Mouse (Mus musculus): ENCODE measurements at regions not wholly inside any gene's neighbourhood (a gene's known extent, or its start where the extent isn't known, plus 50 kb on each side); places are given as distances from the start of the nearest gene placed in this dataset.

DNA sequence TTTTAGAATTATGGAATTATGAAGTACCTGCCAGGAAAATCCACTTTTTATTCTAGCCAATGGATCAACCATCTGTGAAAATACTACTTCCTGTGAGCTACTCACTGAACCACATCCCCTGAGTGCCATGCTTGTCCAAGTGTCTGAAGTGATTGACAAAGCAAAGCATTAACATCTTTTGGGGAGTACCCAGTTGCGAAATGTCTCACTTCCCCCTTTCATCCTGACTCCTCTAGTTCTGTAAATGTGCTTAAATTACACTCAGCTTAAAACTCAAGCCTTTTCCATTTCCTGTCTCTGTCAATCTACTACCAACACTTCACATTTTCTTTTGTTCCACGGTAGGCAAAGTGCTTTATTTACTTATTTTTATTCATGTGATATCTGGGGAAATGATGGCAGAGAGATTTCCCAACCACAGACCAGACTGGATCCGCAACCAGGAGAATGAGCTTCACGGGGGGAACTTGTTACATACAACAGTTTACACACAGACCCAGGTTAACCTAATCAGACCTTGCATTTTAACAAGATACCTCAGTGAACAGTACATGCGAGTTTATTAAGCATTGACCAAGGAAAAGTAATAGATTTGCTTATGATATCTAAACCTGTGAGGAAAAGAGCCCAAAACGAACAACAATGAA lies 726.1 kb upstream of the Cited2 start:
- 38% methylated on average over 6 of the region's 6 CpGs for WGBS
- no peak overlapping the region for H3K27ac ChIP-seq (ENCODE audit: insufficient read depth, low read length)
- H3K4me3 ChIP-seq (ENCODE audit: extremely low read depth, insufficient read depth, insufficient read length): no peak overlapping the region
- H3K27me3 ChIP-seq (ENCODE audit: control insufficient read depth, insufficient read depth, low read length): no peaks in the 10 kb centered on the region
- no peaks in the 10 kb centered on the region for H3K4me1 ChIP-seq (ENCODE audit: control insufficient read depth, insufficient read depth, insufficient read length)
- TF ChIP-seq CTCF (IDR thresholded peaks at IDR 0.05; ENCODE audit: extremely low read depth, insufficient read depth, insufficient read length, insufficient replicate concordance) (no peak), POLR2A (IDR thresholded peaks at IDR 0.05; ENCODE audit: low read depth, low read length) (no peak)
- DNase-seq (ENCODE audit: low read depth in 1 of 2, low spot score in 2 of 2): peak; percentile 3 to 39
- no peaks in the 10 kb centered on the region for H3K36me3 ChIP-seq (ENCODE audit: control insufficient read depth, insufficient read depth, low read length)

DNA sequence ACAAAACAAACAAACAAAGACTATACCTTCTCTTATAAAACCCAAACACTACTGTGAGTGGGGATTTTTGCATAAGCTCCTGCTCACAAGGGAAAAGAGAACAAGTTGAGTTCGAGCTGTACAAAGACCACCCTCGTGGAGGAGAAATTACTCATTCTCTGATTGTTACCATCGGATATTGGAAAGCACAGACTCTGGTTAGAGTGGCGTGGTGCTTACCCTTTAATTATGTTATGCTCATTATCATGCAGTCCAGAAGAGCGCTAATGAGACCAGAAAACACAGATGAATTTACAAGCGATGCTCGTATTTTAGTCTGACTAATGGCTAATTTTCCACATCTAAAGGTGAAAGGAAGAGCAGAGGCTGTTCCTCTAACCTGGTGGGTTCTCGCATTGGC lies 721.7 kb upstream of the Cited2 start:
- H3K27me3 ChIP-seq (ENCODE audit: control insufficient read depth, insufficient read depth, low read length): no peaks in the 10 kb centered on the region
- H3K27ac ChIP-seq (ENCODE audit: insufficient read depth, low read length): no peak overlapping the region
- H3K4me1 ChIP-seq (ENCODE audit: control insufficient read depth, insufficient read depth, insufficient read length): no peaks in the 10 kb centered on the region
- 92% methylated on average over 8 of the region's 8 CpGs for WGBS
- no peak for DNase-seq (ENCODE audit: low read depth in 1 of 2, low spot score in 2 of 2)
- no peaks in the 10 kb centered on the region for H3K36me3 ChIP-seq (ENCODE audit: control insufficient read depth, insufficient read depth, low read length)
- H3K4me3 ChIP-seq (ENCODE audit: extremely low read depth, insufficient read depth, insufficient read length): no peak overlapping the region
- TF ChIP-seq POLR2A (IDR thresholded peaks at IDR 0.05; ENCODE audit: low read depth, low read length): no peak
- no peak for TF ChIP-seq CTCF (IDR thresholded peaks at IDR 0.05; ENCODE audit: extremely low read depth, insufficient read depth, insufficient read length, insufficient replicate concordance)

DNA sequence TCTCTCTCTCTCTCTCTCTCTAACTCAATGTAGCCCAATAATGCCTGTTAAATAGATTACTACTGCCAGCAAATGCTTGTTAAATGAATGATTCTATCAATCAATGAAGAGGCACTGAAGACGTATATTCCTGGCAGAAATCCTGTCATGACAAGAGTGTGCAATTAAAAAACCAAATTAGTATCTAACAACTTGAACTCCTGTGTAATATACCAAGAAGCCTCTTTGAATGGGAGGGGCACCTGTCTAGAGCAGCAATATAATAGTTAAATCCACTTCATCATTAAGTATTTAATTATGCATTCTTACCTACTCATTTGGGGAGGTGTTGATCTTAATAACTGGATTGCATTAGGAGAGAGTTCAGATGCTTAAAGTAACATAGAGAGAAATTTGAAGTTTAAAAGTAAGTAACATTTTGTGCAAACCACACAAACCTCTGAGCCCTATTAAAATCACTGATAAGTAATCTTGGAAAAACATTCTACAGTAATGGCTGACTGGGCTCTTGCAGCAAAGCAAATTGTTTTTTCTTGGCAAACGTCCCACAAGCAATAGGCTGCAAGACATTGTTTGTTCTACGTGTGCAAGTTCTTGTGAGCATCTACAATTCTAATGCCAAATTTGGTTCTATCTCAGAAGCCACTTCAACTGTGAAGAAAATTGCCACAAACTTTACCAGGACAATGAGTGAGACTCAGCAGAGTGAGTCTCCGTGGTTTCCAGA lies 719.7 kb upstream of the Cited2 start:
- H3K27me3 ChIP-seq (ENCODE audit: control insufficient read depth, insufficient read depth, low read length): no peaks in the 10 kb centered on the region
- H3K4me3 ChIP-seq (ENCODE audit: extremely low read depth, insufficient read depth, insufficient read length): no peak overlapping the region
- no peak for TF ChIP-seq POLR2A (IDR thresholded peaks at IDR 0.05; ENCODE audit: low read depth, low read length)
- TF ChIP-seq CTCF (IDR thresholded peaks at IDR 0.05; ENCODE audit: extremely low read depth, insufficient read depth, insufficient read length, insufficient replicate concordance): no peak
- H3K4me1 ChIP-seq (ENCODE audit: control insufficient read depth, insufficient read depth, insufficient read length): no peaks in the 10 kb centered on the region
- no peak overlapping the region for H3K27ac ChIP-seq (ENCODE audit: insufficient read depth, low read length)
- DNase-seq (ENCODE audit: low read depth in 1 of 2, low spot score in 2 of 2): no peak
- H3K36me3 ChIP-seq (ENCODE audit: control insufficient read depth, insufficient read depth, low read length): no peaks in the 10 kb centered on the region
- 82% methylated on average over 4 of the region's 4 CpGs for whole genome bisulfite sequencing

DNA sequence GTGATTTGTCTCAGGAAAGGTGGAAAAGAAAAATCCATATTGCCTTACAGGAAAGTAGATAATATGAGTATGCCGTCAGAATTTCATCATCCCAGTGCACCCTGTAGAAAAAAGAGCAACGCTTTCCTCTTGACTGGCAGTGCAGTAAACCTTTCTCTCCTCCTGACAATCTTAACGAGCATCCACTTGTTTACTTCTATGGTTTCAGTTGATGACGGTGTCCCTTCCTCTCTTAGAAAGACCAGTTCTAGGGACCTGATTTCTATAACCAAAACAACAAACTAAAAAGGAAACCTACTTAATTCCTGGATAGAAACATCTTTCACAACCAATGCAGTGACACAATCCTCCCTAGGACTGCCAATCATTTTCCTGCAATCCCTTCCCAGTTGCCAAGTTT lies 714.3 kb upstream of the Cited2 start:
- Histone ChIP-seq H3K36me3 (ENCODE audit: control insufficient read depth, insufficient read depth, low read length) (no peaks in the 10 kb centered on the region), H3K27me3 (ENCODE audit: control insufficient read depth, insufficient read depth, low read length) (no peaks in the 10 kb centered on the region), H3K4me1 (ENCODE audit: control insufficient read depth, insufficient read depth, insufficient read length) (no peaks in the 10 kb centered on the region), H3K27ac (ENCODE audit: insufficient read depth, low read length) (no peak overlapping the region), H3K4me3 (ENCODE audit: extremely low read depth, insufficient read depth, insufficient read length) (no peak overlapping the region)
- WGBS: 88% methylated on average over 4 of the region's 4 CpGs
- no peak for TF ChIP-seq POLR2A (IDR thresholded peaks at IDR 0.05; ENCODE audit: low read depth, low read length)
- no peak for TF ChIP-seq CTCF (IDR thresholded peaks at IDR 0.05; ENCODE audit: extremely low read depth, insufficient read depth, insufficient read length, insufficient replicate concordance)
- DNase-seq (ENCODE audit: low read depth in 1 of 2, low spot score in 2 of 2): no peak

DNA sequence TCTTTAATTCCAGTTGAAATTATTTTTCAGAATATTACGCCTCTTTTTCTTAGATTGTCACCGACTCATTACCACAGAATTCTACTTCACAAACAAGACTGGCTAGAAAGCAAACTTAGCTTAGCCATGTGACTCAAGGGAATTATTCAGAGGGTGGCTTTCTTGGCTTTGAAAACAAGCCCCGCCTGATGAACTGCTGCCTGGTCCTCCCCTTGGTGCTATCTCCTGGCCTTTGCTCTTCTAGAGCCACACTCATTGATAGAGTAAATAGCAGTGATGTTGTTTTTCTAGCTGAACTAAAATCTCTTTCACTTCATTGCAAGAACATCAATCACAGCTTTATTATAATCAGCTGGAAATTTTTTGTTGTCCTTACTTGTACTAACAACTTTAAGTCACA lies 713.0 kb upstream of the Cited2 start:
- Histone ChIP-seq H3K4me1 (ENCODE audit: control insufficient read depth, insufficient read depth, insufficient read length) (no peaks in the 10 kb centered on the region), H3K36me3 (ENCODE audit: control insufficient read depth, insufficient read depth, low read length) (no peaks in the 10 kb centered on the region), H3K27me3 (ENCODE audit: control insufficient read depth, insufficient read depth, low read length) (no peaks in the 10 kb centered on the region), H3K27ac (ENCODE audit: insufficient read depth, low read length) (no peak overlapping the region), H3K4me3 (ENCODE audit: extremely low read depth, insufficient read depth, insufficient read length) (no peak overlapping the region)
- DNase-seq (ENCODE audit: low read depth in 1 of 2, low spot score in 2 of 2): no peak
- TF ChIP-seq POLR2A (IDR thresholded peaks at IDR 0.05; ENCODE audit: low read depth, low read length) (no peak), CTCF (IDR thresholded peaks at IDR 0.05; ENCODE audit: extremely low read depth, insufficient read depth, insufficient read length, insufficient replicate concordance) (no peak)
- 90% methylated on average over 3 of the region's 3 CpGs for WGBS

DNA sequence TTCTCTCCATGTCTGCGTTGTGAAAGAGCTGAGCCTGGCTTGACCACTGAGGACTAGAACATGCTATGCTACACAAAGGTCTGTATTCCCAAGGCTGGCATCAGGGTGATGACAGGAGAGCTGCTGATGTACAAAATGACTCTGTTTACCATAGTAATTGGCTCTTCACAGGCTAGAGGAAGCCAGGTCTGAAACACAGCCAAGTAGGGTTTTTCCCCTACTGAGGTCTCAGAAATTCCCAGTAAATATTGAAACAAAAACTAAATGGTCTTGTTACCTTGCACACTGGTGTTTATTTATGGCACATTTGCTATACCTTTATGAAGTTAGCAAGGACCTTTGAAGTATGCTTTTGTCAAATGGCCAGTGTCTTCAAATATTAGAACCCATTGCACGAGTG lies 711.1 kb upstream of the Cited2 start:
- H3K36me3 ChIP-seq (ENCODE audit: control insufficient read depth, insufficient read depth, low read length): no peaks in the 10 kb centered on the region
- no peaks in the 10 kb centered on the region for H3K27me3 ChIP-seq (ENCODE audit: control insufficient read depth, insufficient read depth, low read length)
- no peaks in the 10 kb centered on the region for H3K4me1 ChIP-seq (ENCODE audit: control insufficient read depth, insufficient read depth, insufficient read length)
- WGBS: 87% methylated on average over 2 of the region's 2 CpGs
- no peak for TF ChIP-seq CTCF (IDR thresholded peaks at IDR 0.05; ENCODE audit: extremely low read depth, insufficient read depth, insufficient read length, insufficient replicate concordance)
- no peak overlapping the region for H3K4me3 ChIP-seq (ENCODE audit: extremely low read depth, insufficient read depth, insufficient read length)
- no peak for DNase-seq (ENCODE audit: low read depth in 1 of 2, low spot score in 2 of 2)
- no peak overlapping the region for H3K27ac ChIP-seq (ENCODE audit: insufficient read depth, low read length)

DNA sequence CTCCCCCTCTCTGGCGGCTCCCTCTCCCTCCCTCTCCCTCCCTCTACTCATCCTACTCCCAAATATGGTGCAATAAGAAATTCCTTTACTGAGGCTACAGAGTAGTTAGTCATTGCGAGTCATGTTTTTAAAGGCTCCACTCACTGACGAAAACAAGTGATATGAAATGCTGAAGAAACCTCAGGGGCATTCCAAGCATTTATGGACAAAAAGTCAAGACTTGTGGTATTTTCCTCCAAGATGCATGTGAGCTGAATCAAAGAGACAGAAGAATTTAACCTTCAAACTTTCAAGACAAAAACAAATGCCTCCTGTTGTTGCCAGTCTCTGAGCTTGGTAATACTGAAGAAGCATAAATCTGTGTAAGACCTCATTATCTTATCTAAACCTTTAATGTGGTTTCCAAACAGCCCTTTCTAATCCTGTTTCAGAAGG lies 710.5 kb upstream of the Cited2 start:
- DNase-seq (ENCODE audit: low read depth in 1 of 2, low spot score in 2 of 2): no peak
- H3K27me3 ChIP-seq (ENCODE audit: control insufficient read depth, insufficient read depth, low read length): no peaks in the 10 kb centered on the region
- H3K4me3 ChIP-seq (ENCODE audit: extremely low read depth, insufficient read depth, insufficient read length): no peak overlapping the region
- no peaks in the 10 kb centered on the region for H3K4me1 ChIP-seq (ENCODE audit: control insufficient read depth, insufficient read depth, insufficient read length)
- WGBS: 88% methylated on average over 3 of the region's 3 CpGs
- H3K27ac ChIP-seq (ENCODE audit: insufficient read depth, low read length): no peak overlapping the region
- H3K36me3 ChIP-seq (ENCODE audit: control insufficient read depth, insufficient read depth, low read length): no peaks in the 10 kb centered on the region
- no peak for TF ChIP-seq CTCF (IDR thresholded peaks at IDR 0.05; ENCODE audit: extremely low read depth, insufficient read depth, insufficient read length, insufficient replicate concordance)
- TF ChIP-seq POLR2A (IDR thresholded peaks at IDR 0.05; ENCODE audit: low read depth, low read length): no peak

Measured in spleen, adult 2 months (tissue).